Mouse (Mus musculus) stomach, postnatal 0 days (tissue): ENCODE data around the gene Tas2r135. TPM values are rescaled to one million over a fixed set of nuclear protein-coding genes. Genes with fewer than 3 reads are reported as not detected.

Source experiments
- ATAC-seq: fragments of 200-750 bp; cut with Nextera tagmentation; 2 replicates; pipeline ENCODE4 v1.8.0; 2017; ENCODE audit not compliant: low FRiP score, low TSS enrichment
- DNase-seq: peaks from one replicate; pipeline ENCODE4 v3.0.0-alpha.2; 2016; ENCODE audit warnings: low spot score
- H3K27ac ChIP-seq: fragments of 300-500 bp; sonication (generic); replicated peaks from 2 replicates; pipeline ENCODE4 v1.5.1; 2014; ENCODE audit warnings: mild to moderate bottlenecking, control low read depth
- H3K27me3 ChIP-seq: fragments of 300-500 bp; sonication (generic); 2 replicates; pipeline ENCODE4 v1.6.1; 2014; ENCODE audit warnings: low read length; ENCODE audit not compliant: control insufficient read depth, insufficient read depth
- H3K36me3 ChIP-seq: fragments of 300-500 bp; sonication (generic); 2 replicates; pipeline ENCODE4 v1.6.1; 2014; ENCODE audit warnings: low read length, mixed read lengths; ENCODE audit not compliant: control insufficient read depth, insufficient read depth
- H3K4me1 ChIP-seq: fragments of 300-500 bp; sonication (generic); replicated peaks from 2 replicates; pipeline ENCODE4 v1.6.1; 2014; ENCODE audit warnings: antibody characterized with exemption; ENCODE audit not compliant: control insufficient read depth, insufficient read depth
- H3K4me2 ChIP-seq: fragments of 300-500 bp; sonication (generic); replicated peaks from 2 replicates; pipeline ENCODE4 v1.6.1; 2014; ENCODE audit warnings: low read depth, mild to moderate bottlenecking, control low read depth, moderate library complexity
- H3K4me3 ChIP-seq: fragments of 300-500 bp; sonication (generic); 2 replicates; pipeline ENCODE4 v1.5.1; 2014; ENCODE audit warnings: low read depth, low read length, control low read depth
- H3K9ac ChIP-seq: fragments of 300-500 bp; sonication (generic); 2 replicates; pipeline ENCODE4 v1.6.1; 2014; ENCODE audit warnings: mild to moderate bottlenecking, low read length, control low read depth, mixed read lengths
- H3K9me3 ChIP-seq: fragments of 300-500 bp; sonication (generic); 2 replicates; pipeline ENCODE4 v1.6.1; 2016; ENCODE audit warnings: low read length; ENCODE audit not compliant: control insufficient read depth
- CTCF ChIP-seq: IDR thresholded peaks from 2 replicates; pipeline ENCODE4 v1.5.1; 2016; ENCODE audit warnings: antibody characterized with exemption, low read depth, mild to moderate bottlenecking, moderate library complexity
- EP300 ChIP-seq: optimal IDR thresholded peaks from 2 replicates; pipeline ENCODE3; 2016; ENCODE audit warnings: antibody characterized with exemption
- WGBS: fragments of 180-500 bp; shearing (Covaris S2); extraction: QIAGEN DNeasy Blood & Tissue Kit; methylation state at CpG from one replicate; pipeline ENCODE4 v1.1.7; 2014; 5-methylcytosine and 5-hydroxymethylcytosine counted together
- polyA plus RNA-seq: library from polyadenylated mRNA; unstranded; fragments of >200 nt; fragmentation: Nextera tagmentation; extraction: Ambion mirVana; gene quantifications from 2 replicates; pipeline ENCODE4 v1.2.1, GENCODE M21; 2015

The Tas2r135 gene
- polyA plus RNA-seq, 1 experiment from 2014 or later: not detected

DNA sequence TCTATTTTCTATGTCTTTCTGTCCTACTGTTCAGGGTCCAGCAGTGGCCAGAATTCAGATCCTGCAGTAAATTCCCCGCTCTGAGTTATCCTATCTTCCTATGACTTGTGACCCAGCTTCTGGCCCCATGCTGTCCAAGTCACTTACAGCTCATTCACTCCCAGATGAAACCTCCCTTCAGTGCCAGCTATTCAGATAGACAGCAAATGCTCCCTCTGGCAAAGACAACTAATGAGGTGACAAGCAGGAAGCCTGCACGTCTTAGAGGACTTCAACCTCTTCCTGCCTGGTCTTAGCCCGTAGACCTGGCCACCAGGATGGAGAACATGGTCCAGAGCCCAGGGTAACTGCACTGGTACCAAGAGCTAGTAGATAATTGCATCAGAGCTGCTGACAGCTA, 42.3 kb upstream of the Tas2r135 start:
- no peak for TF ChIP-seq EP300
- TF ChIP-seq CTCF: no peak
- H3K4me1 ChIP-seq: no peaks in the 10 kb centered on the region
- H3K27ac ChIP-seq: no peak overlapping the region
- no peak for ATAC-seq
- H3K4me3 ChIP-seq: no peak overlapping the region
- no peak overlapping the region for H3K4me2 ChIP-seq
- H3K9me3 ChIP-seq: no peaks in the 10 kb centered on the region
- 65% methylated on average over 3 of the region's 3 CpGs for WGBS
- no peak for DNase-seq
- no peak overlapping the region for H3K9ac ChIP-seq
- no peaks in the 10 kb centered on the region for H3K27me3 ChIP-seq
- H3K36me3 ChIP-seq: peaks cover 24% of the 10 kb centered on the region

DNA sequence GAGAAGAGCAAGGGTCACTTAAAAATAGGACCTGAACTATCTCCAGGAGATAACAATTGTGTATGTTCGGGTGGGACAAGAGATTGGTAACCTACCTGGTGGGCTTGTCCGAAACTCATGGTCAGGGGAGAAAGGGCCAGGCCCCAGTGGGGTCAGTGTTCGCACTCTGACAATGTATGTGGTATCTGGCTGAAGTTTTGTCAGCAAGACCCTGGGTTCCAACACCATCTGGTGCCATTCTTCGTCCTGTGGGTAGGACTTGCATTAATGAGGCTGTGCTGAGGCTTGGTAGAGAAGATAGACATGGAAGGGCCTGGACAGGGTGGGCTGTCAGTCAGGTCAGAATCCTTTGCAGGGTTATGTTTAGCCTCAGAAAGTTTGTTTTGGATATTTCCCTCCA, 41.2 kb upstream of the Tas2r135 start:
- WGBS: 92% methylated on average over 4 of the region's 4 CpGs

DNA sequence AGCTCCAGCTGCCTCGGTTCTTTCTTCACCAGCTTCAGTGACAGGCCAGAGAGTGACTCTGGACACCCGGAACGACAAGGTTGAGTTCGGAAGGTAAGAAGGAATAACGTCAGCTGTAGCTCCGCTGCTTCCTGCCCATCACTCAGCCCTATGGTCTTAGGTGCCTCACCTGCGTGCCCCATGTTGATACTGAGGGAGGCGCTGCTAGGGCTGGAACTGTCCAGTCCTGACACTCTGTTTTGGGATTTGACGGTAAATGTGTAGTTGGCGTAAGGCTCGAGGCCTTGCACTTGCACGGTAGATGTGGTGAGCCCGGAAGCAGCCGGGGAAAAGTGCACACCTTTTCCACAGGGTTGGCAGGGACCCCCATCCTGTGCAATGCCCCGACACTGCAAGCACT, 40.6 kb upstream of the Tas2r135 start:
- no peak overlapping the region for H3K4me2 ChIP-seq
- no peak overlapping the region for H3K27ac ChIP-seq
- H3K9me3 ChIP-seq: no peaks in the 10 kb centered on the region
- H3K4me1 ChIP-seq: no peaks in the 10 kb centered on the region
- TF ChIP-seq EP300 (no peak), CTCF (no peak)
- H3K27me3 ChIP-seq: no peaks in the 10 kb centered on the region
- H3K9ac ChIP-seq: no peak overlapping the region
- H3K4me3 ChIP-seq: no peak overlapping the region
- WGBS: 88% methylated on average over 15 of the region's 15 CpGs
- peaks cover 18% of the 10 kb centered on the region; the same call in 1 of the 2 replicates for H3K36me3 ChIP-seq
- no peak for DNase-seq
- no peak for ATAC-seq

More for the DNA sequence above, 41.2 kb upstream of the Tas2r135 start:
- Histone ChIP-seq H3K9me3 (no peaks in the 10 kb centered on the region), H3K36me3 (peaks cover 20% of the 10 kb centered on the region; the same call in 1 of the 2 replicates), H3K9ac (no peak overlapping the region), H3K27ac (no peak overlapping the region), H3K4me2 (no peak overlapping the region), H3K4me1 (no peaks in the 10 kb centered on the region), H3K4me3 (no peak overlapping the region), H3K27me3 (no peaks in the 10 kb centered on the region)
- ATAC-seq (no peak), DNase-seq (no peak)
- no peak for TF ChIP-seq EP300
- TF ChIP-seq CTCF: no peak

DNA sequence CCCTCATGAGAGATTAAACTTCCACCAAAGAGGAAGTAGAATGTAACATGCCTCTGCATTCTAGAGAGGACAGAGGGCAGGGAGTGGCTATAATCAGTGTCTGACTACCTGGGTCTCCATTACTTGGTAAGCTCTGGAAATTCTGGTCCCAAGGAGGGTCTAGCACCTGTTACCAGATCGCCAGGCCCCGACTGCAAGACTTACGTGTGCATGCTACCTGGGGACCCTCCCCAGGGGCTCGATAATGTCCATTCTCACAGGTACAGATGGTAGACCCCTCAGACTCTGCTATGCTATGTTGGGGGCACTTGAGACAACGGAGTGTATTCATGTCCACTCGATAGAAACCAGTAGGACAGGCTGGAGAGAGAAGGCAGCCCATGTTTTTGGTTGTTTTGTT, 40.0 kb upstream of the Tas2r135 start:
- no peak overlapping the region for H3K27ac ChIP-seq
- peaks cover 15% of the 10 kb centered on the region; the same call in 1 of the 2 replicates for H3K36me3 ChIP-seq
- no peaks in the 10 kb centered on the region for H3K9me3 ChIP-seq
- no peaks in the 10 kb centered on the region for H3K27me3 ChIP-seq
- H3K4me1 ChIP-seq: no peaks in the 10 kb centered on the region
- 89% methylated on average over 6 of the region's 6 CpGs for WGBS
- H3K4me3 ChIP-seq: no peak overlapping the region
- DNase-seq (no peak), ATAC-seq (no peak)
- no peak overlapping the region for H3K4me2 ChIP-seq
- H3K9ac ChIP-seq: no peak overlapping the region
- no peak for TF ChIP-seq EP300

DNA sequence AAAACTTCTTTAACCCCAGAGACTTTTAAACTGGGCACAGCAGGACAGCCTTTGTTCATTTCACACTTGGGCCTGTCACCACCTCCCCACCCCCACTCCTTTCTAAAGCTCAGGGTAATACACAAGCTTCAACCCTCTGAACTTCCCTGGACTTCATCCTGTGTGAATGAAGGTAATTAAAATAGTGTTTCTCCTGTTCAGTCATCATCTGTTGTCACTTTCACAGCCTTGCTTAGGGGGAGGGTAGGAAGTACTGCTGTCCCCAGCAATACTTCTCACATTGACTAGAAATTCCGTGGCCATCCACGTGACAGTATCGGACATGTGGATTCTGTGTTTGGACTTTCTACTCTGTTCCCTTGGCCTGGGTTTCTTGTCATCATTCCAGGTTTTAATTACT, 35.4 kb upstream of the Tas2r135 start:
- Histone ChIP-seq H3K9me3 (no peaks in the 10 kb centered on the region), H3K4me2 (no peak overlapping the region), H3K27me3 (no peaks in the 10 kb centered on the region), H3K9ac (no peak overlapping the region), H3K36me3 (no peaks in the 10 kb centered on the region), H3K27ac (no peak overlapping the region), H3K4me3 (no peak overlapping the region), H3K4me1 (peaks cover 10% of the 10 kb centered on the region; the same call in 1 of the 2 replicates)
- ATAC-seq (no peak), DNase-seq (no peak)
- WGBS: 49% methylated on average over 3 of the region's 3 CpGs
- no peak for TF ChIP-seq CTCF
- no peak for TF ChIP-seq EP300

DNA sequence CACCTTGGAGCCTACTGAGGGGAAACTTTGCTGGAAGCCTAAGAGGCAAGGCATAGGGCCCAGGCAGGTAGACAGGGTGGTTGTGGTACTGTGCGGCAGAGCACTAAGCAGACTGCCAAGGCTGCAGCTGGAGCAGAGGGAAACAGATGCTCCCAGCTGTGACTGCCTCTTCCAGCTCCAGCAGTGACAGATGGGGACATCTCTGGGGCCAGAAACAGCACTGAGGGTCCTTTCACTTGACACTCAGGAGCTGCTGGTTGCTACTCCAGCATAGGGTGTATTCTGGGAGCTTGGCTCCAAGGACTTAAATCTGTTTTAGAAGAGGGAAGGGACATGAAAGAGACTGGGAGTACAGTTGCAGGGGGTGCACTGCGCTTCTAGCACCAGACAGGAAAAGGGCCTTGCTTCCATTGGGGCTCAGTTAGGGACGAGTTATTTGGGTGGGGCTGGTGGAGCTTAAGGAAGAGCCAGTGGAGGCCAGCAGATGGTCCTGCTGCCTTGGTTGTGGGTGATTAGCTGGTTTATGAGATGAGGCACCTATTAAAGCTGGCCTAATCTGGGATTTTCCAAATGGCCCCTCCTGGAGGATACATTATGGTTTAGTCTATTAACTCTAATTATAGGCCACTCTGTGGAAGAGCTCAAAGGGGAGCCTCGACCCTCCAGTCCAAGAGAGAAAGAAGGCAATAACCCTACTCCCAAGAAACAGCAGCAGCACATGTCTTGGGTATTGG, 34.4 kb upstream of the Tas2r135 start:
- Histone ChIP-seq H3K27me3 (no peaks in the 10 kb centered on the region), H3K4me2 (no peak overlapping the region), H3K9ac (no peak overlapping the region), H3K4me1 (peaks cover 10% of the 10 kb centered on the region; the same call in 1 of the 2 replicates), H3K27ac (no peak overlapping the region), H3K36me3 (no peaks in the 10 kb centered on the region), H3K4me3 (no peak overlapping the region), H3K9me3 (no peaks in the 10 kb centered on the region)
- no peak for DNase-seq
- TF ChIP-seq CTCF (no peak), EP300 (no peak)
- ATAC-seq: no peak
- WGBS: 57% methylated on average over 4 of the region's 4 CpGs
